Mouse (Mus musculus) layer of hippocampus, adult 6 months (tissue): ENCODE results near the gene Ripor3. TPM values are rescaled to one million over a fixed set of nuclear protein-coding genes. Genes with fewer than 3 reads are reported as not detected.

Experiments used
- long read RNA-seq, 2 experiments: library from polyadenylated mRNA; unstranded; transcript quantifications; one replicate each; pipeline ENCODE4 v2.0.0; 2019 to 2020
- polyA plus RNA-seq: library from polyadenylated mRNA; unstranded; fragments of <200 nt; fragmentation: Nextera tagmentation; gene quantifications from 2 replicates; pipeline ENCODE4 v1.2.3, GENCODE M21; 2021

Gene Ripor3
- not detected in 2 replicates for polyA plus RNA-seq
- long read RNA-seq, experiment 1: 0 reads
- long read RNA-seq, experiment 2, partial matches to known transcripts: 0 of 1 reads
- long read RNA-seq, experiment 2, other reads (novel, unspliced or antisense): 1 of 1 reads

GRCm38 (mm10) chr2:168009936-168010668 lies at the start of gene Ripor3:
TSS of gene Ripor3 (minus strand) at chr2:168010618.

GRCm38 (mm10) chr2:167931985-167932726 lies 78.3 kb downstream of the Ripor3 start, which contains the start of gene Ptpn1:
TSS of gene Ptpn1 (plus strand) at chr2:167932057.

Other genes starting within 250 kb of the Ripor3 start
- gene Ptpn1, start 78.6 kb downstream of the Ripor3 start, polyA plus RNA-seq: 22.1 and 23.2 TPM in 2 replicates
- 0.49 and 0.54 TPM in 2 replicates for gene Pard6b, start 70.4 kb upstream of the Ripor3 start, polyA plus RNA-seq
- 0.58 and 0.68 TPM in 2 replicates for gene Adnp, start 196.5 kb upstream of the Ripor3 start, polyA plus RNA-seq
- gene Gm20716, start 219.7 kb upstream of the Ripor3 start, polyA plus RNA-seq: 9.5 TPM in 2 replicates
- 64.5 and 68.8 TPM in 2 replicates for gene Dpm1, start 220.0 kb upstream of the Ripor3 start, polyA plus RNA-seq
- gene Mocs3, start 220.0 kb upstream of the Ripor3 start, polyA plus RNA-seq: 2.6 and 3.4 TPM in 2 replicates